Comparison of ENCODE assay signal across 8 mouse cellular contexts in the genomic region with DNA sequence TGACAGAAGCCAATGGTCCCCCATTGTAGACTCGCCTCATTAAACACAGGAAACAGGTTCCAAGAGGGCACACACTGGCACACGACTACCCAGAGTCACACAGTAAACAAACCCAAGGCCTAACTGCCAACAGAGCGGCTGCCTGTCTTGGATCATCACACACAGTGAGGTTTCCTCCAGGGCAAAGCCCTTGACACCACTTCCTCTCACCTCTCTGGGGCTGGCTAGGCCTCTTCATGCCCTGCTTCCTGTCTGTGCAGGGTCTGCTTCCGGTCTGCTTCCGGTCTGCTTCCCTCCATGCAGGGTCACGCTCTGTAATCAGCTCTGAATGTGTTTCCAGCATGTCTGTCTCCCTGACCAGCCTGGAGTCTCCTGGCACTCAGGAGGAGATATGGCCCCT.
DNase-seq lines count a peak whose midpoint lies in the region.

No protein-coding gene starts in this region.

- peak; percentile 30 for DNase-seq in kidney, adult 18-20 months
- DNase-seq in kidney, postnatal 14 days: no peak
- peak; percentile 51 for DNase-seq in R1 (ENCODE audit: low read depth, low spot score)
- peak; percentile 29 for DNase-seq in liver
- peak; percentile 86 for DNase-seq in spleen, postnatal 36 days (ENCODE audit: low spot score in 2 of 2)
- no peak for DNase-seq in right cerebral cortex, postnatal 14 days
- no peak for DNase-seq in cerebellum, adult 9-10 months
- no peak for DNase-seq in left cerebral cortex, adult 9 months (ENCODE audit: low spot score in 2 of 2)

Comparison
In these comparisons a context has a peak if more than half of its experiments do, and no peak if none do; other contexts are left out.
1. DNase-seq: peak in kidney, adult 18-20 months (single experiment), R1 (single experiment), liver (single experiment) and spleen, postnatal 36 days (2 of 2); none in kidney, postnatal 14 days (single experiment), right cerebral cortex, postnatal 14 days (single experiment), cerebellum, adult 9-10 months (single experiment) and left cerebral cortex, adult 9 months (0 of 2).